Mouse (Mus musculus) lung, postnatal 0 days (tissue): ENCODE measurements around the gene Coq6. TPM values are rescaled to one million over a fixed set of nuclear protein-coding genes. Genes with fewer than 3 reads are reported as not detected.

Experiments used
- ATAC-seq: fragments of 200-750 bp; cut with Nextera tagmentation; 2 replicates; pipeline ENCODE4 v1.8.0; 2017; ENCODE audit warnings: moderate library complexity
- DNase-seq: peaks from one replicate; pipeline ENCODE4 v3.0.0-alpha.2; 2016; ENCODE audit warnings: low spot score
- H3K27ac ChIP-seq: fragments of 300-500 bp; sonication (generic); 2 replicates; pipeline ENCODE4 v1.5.1; 2014; ENCODE audit warnings: antibody characterized with exemption, mild to moderate bottlenecking, low read length, mixed read lengths
- H3K27me3 ChIP-seq: fragments of 300-500 bp; sonication (generic); replicated peaks from 2 replicates; pipeline ENCODE4 v1.6.1; 2014; ENCODE audit warnings: low read length, mixed read lengths; ENCODE audit not compliant: insufficient read depth
- H3K36me3 ChIP-seq: fragments of 300-500 bp; sonication (generic); 2 replicates; pipeline ENCODE4 v1.6.1; 2014; ENCODE audit warnings: low read length, mixed read lengths; ENCODE audit not compliant: insufficient read depth
- H3K4me1 ChIP-seq: fragments of 300-500 bp; sonication (generic); 2 replicates; pipeline ENCODE4 v1.6.1; 2014; ENCODE audit warnings: antibody characterized with exemption, low read depth, low read length, mixed read lengths; ENCODE audit not compliant: insufficient read depth
- H3K4me2 ChIP-seq: fragments of 300-500 bp; sonication (generic); replicated peaks from 2 replicates; pipeline ENCODE4 v1.6.1; 2014; ENCODE audit warnings: low read depth, mild to moderate bottlenecking, low read length, moderate library complexity, mixed read lengths
- H3K4me3 ChIP-seq: fragments of 300-500 bp; sonication (generic); 2 replicates; pipeline ENCODE4 v1.5.1; 2014; ENCODE audit warnings: low read depth, low read length
- H3K9ac ChIP-seq: fragments of 300-500 bp; sonication (generic); replicated peaks from 2 replicates; pipeline ENCODE4 v1.6.1; 2014; ENCODE audit warnings: low read depth, mild to moderate bottlenecking
- H3K9me3 ChIP-seq: fragments of 300-500 bp; sonication (generic); 2 replicates; pipeline ENCODE4 v1.6.1; 2016; ENCODE audit warnings: low read length, mixed read lengths
- CTCF ChIP-seq: IDR thresholded peaks from 2 replicates; pipeline ENCODE4 v1.5.1; 2016; ENCODE audit warnings: antibody characterized with exemption, mild to moderate bottlenecking
- EP300 ChIP-seq: IDR thresholded peaks from 2 replicates; pipeline ENCODE4 v1.6.1; 2016; ENCODE audit warnings: antibody characterized with exemption, mild to moderate bottlenecking, control low read depth
- WGBS: fragments of 180-500 bp; shearing (Covaris S2); extraction: QIAGEN DNeasy Blood & Tissue Kit; methylation state at CpG from one replicate; pipeline ENCODE4 v1.1.7; 2014; 5-methylcytosine and 5-hydroxymethylcytosine counted together
- polyA plus RNA-seq: library from polyadenylated mRNA; unstranded; fragments of >200 nt; fragmentation: Nextera tagmentation; extraction: Ambion mirVana; gene quantifications from 2 replicates; pipeline ENCODE4 v1.2.1, GENCODE M21; 2015

Coq6 gene
- polyA plus RNA-seq, 1 experiment from 2014 or later, result 20.7 TPM

DNA sequence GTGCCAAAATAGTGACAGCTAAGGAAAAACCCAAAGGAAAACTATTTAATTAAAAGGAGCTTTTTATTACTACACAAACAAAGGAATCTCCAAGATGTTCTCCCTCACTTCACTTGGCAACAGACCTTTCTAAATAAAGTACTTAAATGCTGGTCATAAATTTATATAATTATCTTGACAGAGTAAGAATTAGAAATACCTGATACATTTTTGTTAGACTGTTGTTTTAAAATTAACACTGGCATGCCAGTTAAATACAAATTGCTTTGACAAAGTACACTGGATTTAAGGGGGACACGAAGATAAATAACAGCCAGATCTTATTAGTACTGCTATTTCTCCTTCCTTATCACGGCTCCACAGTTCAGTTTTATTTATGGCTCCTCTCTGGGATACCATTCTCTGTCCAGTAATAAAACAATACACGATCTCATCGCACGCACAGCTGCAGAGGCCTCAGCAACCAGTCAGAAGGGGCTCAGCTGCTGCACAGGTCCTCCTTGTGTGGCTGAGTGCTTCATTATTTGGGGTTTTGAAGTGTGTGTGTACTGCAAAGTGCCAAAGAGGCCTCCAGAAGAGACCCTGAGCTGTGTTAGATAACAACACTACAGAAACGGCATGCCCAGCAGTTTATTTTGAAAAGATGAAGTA, 12.5 kb downstream of the Coq6 start:
- Histone ChIP-seq H3K4me1 (no peaks in the 10 kb centered on the region), H3K4me2 (no peak overlapping the region), H3K9ac (no peak overlapping the region), H3K27ac (no peak overlapping the region), H3K9me3 (no peaks in the 10 kb centered on the region), H3K27me3 (no peaks in the 10 kb centered on the region), H3K4me3 (no peak overlapping the region), H3K36me3 (peaks cover 20% of the 10 kb centered on the region)
- no peak for DNase-seq
- TF ChIP-seq EP300, result no peak
- no peak for TF ChIP-seq CTCF
- WGBS, result 80% methylated on average over 6 of the region's 6 CpGs
- no peak for ATAC-seq

GRCm38 (mm10) chr12:84382369-84382768, 20.9 kb downstream of the Coq6 start:
- H3K4me3 ChIP-seq, result no peak overlapping the region
- WGBS, result 77% methylated on average over 4 of the region's 4 CpGs
- no peaks in the 10 kb centered on the region for H3K36me3 ChIP-seq
- H3K9me3 ChIP-seq, result no peaks in the 10 kb centered on the region
- H3K4me2 ChIP-seq, result no peak overlapping the region
- H3K27me3 ChIP-seq, result no peaks in the 10 kb centered on the region
- no peak overlapping the region for H3K27ac ChIP-seq
- TF ChIP-seq CTCF, result no peak
- no peak for TF ChIP-seq EP300
- no peak overlapping the region for H3K9ac ChIP-seq
- no peak for ATAC-seq
- no peaks in the 10 kb centered on the region for H3K4me1 ChIP-seq
- no peak for DNase-seq

DNA sequence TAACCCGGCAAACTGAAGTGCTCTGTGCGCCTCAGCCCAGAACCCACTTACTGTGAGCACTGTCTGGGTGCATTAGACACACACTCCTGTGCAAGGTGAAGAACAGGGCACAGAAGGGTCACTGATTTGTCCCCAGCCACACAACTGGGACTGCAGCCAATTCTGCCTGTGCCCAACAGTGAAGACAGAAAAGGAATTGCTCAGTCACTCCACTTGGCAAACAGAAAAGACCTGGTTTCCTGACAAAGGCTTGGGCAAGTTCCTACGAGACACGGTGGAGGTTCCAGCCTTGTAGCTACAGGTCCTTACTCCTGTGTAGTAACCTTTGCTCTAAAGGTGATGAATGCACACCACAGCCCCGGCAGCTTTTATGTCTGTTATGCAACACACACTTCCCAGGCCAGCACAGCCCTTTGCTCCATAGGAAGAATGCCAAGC, 23.2 kb downstream of the Coq6 start:
- Histone ChIP-seq H3K4me1 (no peaks in the 10 kb centered on the region), H3K4me2 (no peak overlapping the region), H3K4me3 (no peak overlapping the region), H3K27me3 (no peaks in the 10 kb centered on the region), H3K36me3 (no peaks in the 10 kb centered on the region), H3K27ac (peak overlapping the region; percentile 68; the same call in 1 of the 2 replicates), H3K9ac (no peak overlapping the region), H3K9me3 (no peaks in the 10 kb centered on the region)
- WGBS, result 34% methylated on average over 5 of the region's 5 CpGs
- no peak for TF ChIP-seq CTCF
- peak; percentile 55; the same call in 1 of the 2 replicates for TF ChIP-seq EP300
- ATAC-seq, result peak; percentile 86
- DNase-seq, result peak; percentile 84

DNA sequence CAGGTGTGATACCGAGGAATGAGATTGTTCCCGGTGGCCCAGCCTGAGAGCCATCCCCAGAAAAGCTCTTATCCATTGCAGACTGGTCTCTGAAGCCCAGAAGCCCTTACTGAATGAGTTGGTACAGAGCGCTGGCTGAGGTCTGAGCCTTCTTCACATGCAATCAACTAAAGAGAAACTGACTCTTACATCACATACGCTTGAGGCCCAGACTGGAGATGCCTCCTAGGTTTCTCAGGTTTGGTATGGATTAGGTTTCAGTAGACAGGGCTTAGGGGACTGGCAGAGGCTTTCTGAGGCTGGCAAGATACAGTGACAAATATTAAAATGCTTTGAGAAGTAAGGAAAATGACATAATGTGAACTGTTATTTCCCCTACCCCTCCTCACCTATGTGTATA, 24.0 kb downstream of the Coq6 start:
- H3K4me2 ChIP-seq, result no peak overlapping the region
- H3K9me3 ChIP-seq, result no peaks in the 10 kb centered on the region
- H3K27me3 ChIP-seq, result no peaks in the 10 kb centered on the region
- H3K27ac ChIP-seq, result peak overlapping the region; percentile 68
- TF ChIP-seq EP300, result no peak
- TF ChIP-seq CTCF, result no peak
- H3K9ac ChIP-seq, result no peak overlapping the region
- DNase-seq (no peak), ATAC-seq (no peak)
- 73% methylated on average over 4 of the region's 4 CpGs for WGBS
- no peaks in the 10 kb centered on the region for H3K36me3 ChIP-seq
- no peaks in the 10 kb centered on the region for H3K4me1 ChIP-seq
- no peak overlapping the region for H3K4me3 ChIP-seq

DNA sequence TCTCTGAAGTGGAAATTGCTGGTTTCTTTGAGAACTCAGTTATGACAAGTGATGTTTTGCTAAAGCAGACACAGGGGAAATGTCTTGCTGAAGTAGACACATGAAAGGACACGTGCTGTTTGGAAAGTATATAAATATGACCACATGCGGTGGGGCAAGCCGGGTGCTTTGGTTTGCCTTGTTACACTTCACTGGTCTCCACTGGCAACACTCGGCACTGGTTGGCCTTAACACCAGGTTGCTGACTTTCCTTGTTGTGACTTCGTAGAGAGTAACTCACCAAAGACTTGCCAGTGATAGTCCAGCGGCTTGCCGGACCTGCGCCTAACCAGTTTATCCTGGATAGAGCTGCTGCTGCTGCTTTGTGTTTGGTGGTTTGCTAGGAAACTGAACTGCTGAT, 26.6 kb downstream of the Coq6 start:
- 81% methylated on average over 8 of the region's 8 CpGs for WGBS

DNA sequence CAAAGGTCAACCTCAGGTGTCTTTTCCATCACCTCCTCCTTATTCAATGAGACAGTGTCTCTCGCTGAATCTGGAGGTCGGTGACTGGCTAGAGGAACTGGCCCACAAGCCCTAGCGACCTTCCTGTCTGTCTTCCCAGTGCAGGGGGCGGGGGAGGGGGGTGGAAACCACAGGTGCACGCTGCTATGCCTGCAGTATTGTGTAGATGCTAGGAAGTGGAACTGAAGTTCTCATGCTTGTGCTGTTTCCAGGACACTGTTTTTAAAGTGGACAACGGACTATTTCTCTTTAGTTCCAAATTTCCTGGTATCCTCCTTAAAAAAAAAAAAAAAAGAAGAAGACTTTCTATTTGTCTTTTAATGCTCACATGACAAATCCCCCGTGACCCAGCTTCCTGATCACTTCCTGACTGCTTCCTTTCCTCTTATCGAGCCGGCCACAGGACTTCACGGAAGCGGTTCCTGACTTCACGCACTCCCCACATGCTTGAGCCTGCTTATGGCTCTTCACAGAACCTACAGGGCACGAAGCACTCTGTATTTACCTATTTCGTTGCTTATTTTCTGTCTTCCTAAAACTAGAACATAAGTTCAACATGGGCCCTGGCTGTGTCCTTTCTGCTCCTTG, 27.4 kb downstream of the Coq6 start:
- Histone ChIP-seq H3K9ac (no peak overlapping the region), H3K27me3 (no peaks in the 10 kb centered on the region), H3K27ac (no peak overlapping the region), H3K4me3 (no peak overlapping the region), H3K4me2 (peak overlapping the region; percentile 21; the same call in 1 of the 2 replicates), H3K36me3 (no peaks in the 10 kb centered on the region), H3K9me3 (no peaks in the 10 kb centered on the region), H3K4me1 (no peaks in the 10 kb centered on the region)
- DNase-seq (peak; percentile 42), ATAC-seq (no peak)
- 47% methylated on average over 14 of the region's 14 CpGs for WGBS
- TF ChIP-seq CTCF, result no peak
- TF ChIP-seq EP300, result no peak

More for the DNA sequence above, 26.6 kb downstream of the Coq6 start:
- H3K4me1 ChIP-seq, result no peaks in the 10 kb centered on the region
- no peaks in the 10 kb centered on the region for H3K9me3 ChIP-seq
- no peak overlapping the region for H3K27ac ChIP-seq
- H3K36me3 ChIP-seq, result no peaks in the 10 kb centered on the region
- DNase-seq, result no peak
- no peak overlapping the region for H3K4me3 ChIP-seq
- ATAC-seq, result no peak; the same call in 1 of the 2 replicates
- no peak overlapping the region for H3K4me2 ChIP-seq
- no peak for TF ChIP-seq EP300
- no peaks in the 10 kb centered on the region for H3K27me3 ChIP-seq
- H3K9ac ChIP-seq, result no peak overlapping the region
